Mouse (Mus musculus) urinary bladder, postnatal 36 days (tissue): ENCODE results near the gene Dtl.
A peak's percentile ranks its signal among the peaks of the same experiment; 100 is the strongest.
"Not testable (repeated sequence)": the region's sequence is repeated elsewhere in the genome, so short reads cannot be mapped to it uniquely, and the experiment has no call there.

Source experiments
- DNase-seq, 2 experiments: peaks; one replicate each; pipeline ENCODE4 v3.0.0; 2022; ENCODE audit warnings: low spot score in 2 of 2, mixed read lengths in 1 of 2

Dtl gene

DNA sequence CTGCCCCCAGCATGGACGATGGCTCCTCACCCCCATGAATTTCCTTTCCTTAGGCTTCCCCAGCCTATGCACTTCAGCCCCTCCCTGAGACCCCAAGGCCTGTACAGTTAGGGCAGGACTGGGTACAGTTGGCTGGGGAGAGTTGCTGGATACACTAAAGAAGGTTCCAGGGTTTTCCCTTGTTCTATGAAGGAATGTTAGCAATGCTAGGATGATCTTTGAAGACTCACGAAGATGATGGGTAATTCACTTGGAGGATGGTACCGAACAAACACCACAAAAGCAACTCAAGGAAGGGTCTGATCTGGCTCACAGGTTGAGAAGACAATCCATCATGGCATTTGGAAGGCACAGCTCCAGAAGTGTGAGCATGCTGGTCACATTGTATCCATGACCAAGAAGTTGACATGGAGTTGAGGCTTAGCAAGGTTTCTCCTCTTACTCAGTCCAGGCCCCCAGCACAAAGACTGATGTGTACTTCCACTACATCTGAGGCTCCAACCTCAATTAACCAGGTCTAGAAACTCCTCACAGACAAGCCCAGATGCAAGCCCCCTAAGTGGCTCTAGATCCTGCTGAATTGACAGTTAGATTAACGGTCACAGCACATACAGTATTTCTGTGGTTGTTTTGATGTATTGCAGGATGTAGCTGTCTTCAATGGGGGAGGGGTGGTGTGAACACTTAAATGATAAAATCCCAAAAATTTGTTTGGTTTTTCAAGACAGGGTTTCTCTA lies 55.8 kb downstream of the Dtl start:
- DNase-seq: no peak

DNA sequence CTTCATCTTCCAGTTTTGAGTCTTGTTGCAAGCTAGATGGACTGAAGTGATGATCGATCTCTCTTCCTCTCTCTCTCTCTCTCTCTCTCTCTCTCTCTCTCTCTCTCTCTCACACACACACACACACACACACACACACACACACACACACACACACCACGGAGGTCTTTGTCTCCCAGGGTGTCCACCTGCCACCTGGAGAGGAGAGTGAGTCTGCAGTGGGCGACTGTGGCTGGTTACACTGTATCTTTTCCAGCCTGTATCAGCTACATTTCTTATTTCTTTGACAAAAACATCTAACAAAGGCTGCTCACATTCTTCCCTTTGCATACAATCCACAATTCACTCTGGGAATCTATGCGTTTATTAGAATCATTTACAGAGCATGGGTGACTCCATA lies 56.4 kb downstream of the Dtl start:
- no peak for DNase-seq

DNA sequence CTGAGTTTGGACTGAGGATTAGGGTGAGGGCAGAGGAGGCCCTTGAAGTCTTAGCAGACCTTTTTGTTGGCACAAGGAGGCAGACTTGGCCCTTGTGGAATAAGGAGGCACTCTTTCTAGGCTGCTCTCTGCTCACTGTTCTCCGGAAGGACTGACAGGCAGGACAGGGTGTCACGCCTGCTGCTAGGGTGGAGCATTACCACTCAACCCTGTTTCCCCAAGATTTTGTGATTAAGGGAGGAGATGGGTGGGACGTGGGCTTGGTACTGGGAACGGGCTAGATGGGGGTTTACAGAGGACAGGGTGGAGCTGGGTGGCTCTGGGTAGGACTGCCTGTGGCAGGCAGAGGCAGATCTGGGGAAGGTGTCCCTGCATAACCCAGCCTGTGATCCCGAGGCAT lies 57.4 kb downstream of the Dtl start:
- DNase-seq: no peak

- no peak for DNase-seq
These were observed 58.3 kb downstream of the Dtl start for GRCm38 (mm10) chr1:191517056-191517455.

GRCm38 (mm10) chr1:191516351-191516750 lies 59.0 kb downstream of the Dtl start:
- DNase-seq: not testable (repeated sequence)

- DNase-seq: no peak
These were observed 62.1 kb downstream of the Dtl start for GRCm38 (mm10) chr1:191513195-191513594.

- no peak for DNase-seq
These were observed 63.0 kb downstream of the Dtl start for GRCm38 (mm10) chr1:191512383-191512782.

- DNase-seq: no peak
These were observed 63.8 kb downstream of the Dtl start for GRCm38 (mm10) chr1:191511503-191511902.

DNA sequence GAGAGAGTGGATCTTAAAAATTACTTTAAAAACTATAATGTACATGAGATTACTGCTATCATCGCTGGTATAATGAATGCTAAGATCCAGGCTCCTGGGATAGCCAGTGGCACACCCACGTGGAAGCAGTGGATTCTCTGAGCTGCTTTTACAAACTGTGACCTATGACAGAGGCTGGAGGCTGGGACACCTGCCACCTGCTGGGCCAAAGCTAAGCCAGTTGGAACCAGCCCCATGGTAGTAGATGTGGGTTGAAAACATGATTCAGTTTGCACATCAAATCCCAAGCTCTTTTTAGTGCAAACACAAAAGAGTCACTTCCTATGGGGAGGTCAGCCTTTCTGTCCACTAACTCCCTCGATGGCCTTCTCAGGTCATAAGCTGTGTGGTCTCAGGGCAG lies 65.5 kb downstream of the Dtl start:
- no peak for DNase-seq

- DNase-seq: no peak
These were observed 66.2 kb downstream of the Dtl start for GRCm38 (mm10) chr1:191509131-191509530.

- DNase-seq: no peak
These were observed 68.6 kb downstream of the Dtl start for GRCm38 (mm10) chr1:191506791-191507190.

DNA sequence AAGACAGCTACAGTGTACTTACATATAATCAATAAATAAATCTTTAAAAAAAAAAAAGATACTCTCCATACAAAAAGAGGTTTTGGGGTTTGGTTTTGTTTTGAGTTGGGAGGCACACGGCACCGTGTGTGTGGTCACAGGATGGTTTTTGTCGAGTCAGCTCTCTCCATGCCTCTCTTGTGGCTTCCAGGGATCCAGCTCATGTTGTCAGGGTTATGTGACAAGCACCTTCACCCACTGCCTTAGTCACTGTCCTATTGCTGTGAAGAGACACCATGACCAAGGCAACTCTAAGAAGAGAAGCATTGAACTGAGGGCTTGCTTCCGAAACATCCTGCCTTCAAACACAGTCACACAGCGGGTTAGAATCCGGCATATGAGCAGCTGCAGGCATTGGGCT lies 75.7 kb downstream of the Dtl start:
- DNase-seq: no peak

DNA sequence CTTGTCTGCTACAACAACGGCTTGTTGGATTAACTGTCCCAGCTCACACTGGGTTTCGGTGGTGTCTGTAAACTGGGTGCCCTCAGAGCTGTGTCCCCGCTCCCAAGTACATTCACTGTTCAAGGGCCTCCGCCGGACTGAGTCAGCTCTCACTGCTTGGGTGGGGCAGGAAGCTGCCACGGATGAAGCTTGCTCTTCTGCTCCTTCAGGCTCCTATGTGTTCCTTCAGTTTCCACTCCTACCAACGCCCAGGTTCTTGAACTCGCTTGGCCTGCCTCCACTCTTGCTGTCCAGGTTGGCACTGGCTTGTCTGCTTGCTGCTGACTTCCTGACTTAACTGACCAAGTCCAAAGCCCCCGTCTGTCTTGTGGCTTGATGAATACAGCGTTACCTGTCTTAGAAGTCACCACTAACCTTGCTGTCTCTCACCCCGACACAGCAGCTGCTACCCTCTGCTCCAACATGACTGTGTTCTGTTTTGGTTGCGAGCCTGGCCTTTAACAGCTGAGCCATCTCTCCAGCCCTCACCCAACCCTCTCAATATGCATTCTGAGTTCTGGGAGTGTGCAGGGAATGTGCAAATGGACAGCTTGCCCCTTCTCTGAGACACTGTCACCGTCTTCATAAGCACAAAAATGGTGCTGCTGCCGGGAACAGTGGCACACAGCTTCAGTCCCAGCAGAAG lies 76.9 kb downstream of the Dtl start:
- peak in 1 of 2 experiments; percentile 32 for DNase-seq

GRCm38 (mm10) chr1:191496676-191497075 lies 78.7 kb downstream of the Dtl start:
- no peak for DNase-seq

DNA sequence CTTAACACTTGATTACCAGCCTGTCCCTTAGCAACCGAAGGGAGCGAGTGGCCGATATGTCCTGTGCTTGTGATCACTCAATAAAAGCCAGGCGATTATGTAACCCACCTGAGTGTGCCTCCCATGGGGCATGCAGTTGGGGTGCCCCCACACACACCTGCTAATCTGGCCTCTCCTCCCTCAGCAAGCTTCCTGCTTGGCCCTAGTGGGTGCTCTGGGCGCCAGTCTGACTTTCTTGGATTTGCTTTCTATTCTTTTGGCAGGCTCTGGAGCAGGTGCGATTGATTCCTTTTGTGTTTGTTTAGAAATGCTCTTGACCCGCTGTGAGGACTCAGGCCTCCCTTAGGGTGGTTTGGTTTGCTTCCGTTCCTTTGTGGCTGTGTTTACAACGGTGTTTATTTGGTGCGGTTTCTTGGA lies 80.3 kb downstream of the Dtl start:
- no peak for DNase-seq

DNA sequence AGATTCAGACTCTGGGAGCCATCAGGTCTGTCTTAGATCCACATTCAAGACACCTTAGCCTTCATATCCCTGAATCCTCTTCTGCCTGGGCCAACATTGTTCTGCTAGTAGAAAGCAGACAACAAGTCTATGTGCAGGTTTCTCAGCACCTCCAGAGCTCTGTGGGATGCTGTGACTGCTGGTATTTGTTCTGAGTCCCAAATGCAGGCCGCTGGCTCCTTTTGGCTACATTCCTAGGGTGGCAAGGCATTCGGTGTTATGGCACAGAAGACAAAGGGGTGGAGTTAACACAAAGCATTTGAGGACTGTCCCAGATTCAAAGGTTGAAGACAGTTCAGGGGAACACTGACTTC lies 81.1 kb downstream of the Dtl start:
- DNase-seq: no peak

- DNase-seq: no peak
These were observed 81.7 kb downstream of the Dtl start for GRCm38 (mm10) chr1:191493476-191494302.

DNA sequence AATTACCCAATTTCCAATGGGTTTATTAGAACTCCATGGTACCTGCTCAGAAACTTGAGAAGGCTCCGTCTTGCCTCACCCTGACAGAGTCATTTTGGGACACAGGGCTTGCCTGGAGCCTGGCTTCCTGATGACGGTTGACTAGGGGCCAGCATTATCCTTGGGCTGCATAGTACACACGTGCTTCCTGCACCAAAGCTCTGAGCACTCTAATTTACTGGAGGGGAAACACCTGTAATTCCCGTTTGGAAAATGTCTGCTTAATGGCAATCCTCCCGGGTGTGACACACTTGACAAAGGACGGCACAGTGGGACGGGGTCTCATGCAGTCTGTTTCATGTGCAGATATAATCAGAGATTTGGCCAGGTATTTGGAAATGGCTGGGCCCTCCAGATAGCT lies 84.9 kb downstream of the Dtl start:
- no peak for DNase-seq
